Mouse (Mus musculus) kidney, postnatal 36 days (tissue): ENCODE results near the gene Kirrel3.

Experiments used
- DNase-seq, 2 experiments: peaks; one replicate each; pipeline ENCODE4 v3.0.0; 2021 to 2022; ENCODE audit warnings: mixed read lengths in 2 of 2

Gene Kirrel3

DNA sequence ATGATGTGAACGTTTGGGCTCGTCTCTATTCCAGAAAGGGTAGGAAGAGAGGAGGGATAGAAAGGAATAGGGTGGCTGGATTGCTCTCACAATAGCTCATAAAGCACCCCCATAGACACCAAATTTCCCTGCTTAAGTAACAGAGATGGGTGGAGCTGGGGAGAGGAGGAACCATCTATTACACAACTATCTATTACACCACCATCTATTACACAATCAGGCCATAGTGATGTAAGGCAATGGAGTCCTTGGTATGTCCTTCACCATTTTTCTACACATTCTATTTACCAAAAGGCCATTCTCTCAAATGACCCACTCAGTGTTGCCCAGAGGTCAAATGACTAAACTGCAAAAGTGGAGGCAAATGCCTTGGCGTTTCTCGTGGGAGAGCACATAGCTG is 119.2 kb downstream of the Kirrel3 start:
- no peak for DNase-seq

DNA sequence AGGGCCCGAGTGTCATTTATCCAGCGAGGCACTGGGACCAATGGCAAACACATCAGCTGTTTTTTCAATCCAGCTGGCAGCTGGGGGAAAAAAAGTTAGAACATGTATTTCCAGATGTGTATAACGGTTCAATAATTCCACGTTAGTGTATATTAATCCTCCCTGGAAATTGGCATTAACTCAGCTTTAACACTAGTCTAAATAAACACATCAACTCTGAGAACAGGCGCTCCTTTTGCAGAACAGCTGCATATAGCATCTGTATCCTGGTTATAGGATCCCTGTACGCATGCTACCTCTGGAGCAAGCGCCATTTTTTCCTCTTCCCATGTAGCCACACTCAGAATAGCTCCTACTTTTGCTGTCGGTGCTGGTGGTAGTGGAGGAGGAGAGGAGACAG is 119.8 kb downstream of the Kirrel3 start:
- DNase-seq, result no peak

- no peak for DNase-seq
Observed at GRCm38 (mm10) chr9:34607976-34608375, 122.3 kb downstream of the Kirrel3 start.

DNA sequence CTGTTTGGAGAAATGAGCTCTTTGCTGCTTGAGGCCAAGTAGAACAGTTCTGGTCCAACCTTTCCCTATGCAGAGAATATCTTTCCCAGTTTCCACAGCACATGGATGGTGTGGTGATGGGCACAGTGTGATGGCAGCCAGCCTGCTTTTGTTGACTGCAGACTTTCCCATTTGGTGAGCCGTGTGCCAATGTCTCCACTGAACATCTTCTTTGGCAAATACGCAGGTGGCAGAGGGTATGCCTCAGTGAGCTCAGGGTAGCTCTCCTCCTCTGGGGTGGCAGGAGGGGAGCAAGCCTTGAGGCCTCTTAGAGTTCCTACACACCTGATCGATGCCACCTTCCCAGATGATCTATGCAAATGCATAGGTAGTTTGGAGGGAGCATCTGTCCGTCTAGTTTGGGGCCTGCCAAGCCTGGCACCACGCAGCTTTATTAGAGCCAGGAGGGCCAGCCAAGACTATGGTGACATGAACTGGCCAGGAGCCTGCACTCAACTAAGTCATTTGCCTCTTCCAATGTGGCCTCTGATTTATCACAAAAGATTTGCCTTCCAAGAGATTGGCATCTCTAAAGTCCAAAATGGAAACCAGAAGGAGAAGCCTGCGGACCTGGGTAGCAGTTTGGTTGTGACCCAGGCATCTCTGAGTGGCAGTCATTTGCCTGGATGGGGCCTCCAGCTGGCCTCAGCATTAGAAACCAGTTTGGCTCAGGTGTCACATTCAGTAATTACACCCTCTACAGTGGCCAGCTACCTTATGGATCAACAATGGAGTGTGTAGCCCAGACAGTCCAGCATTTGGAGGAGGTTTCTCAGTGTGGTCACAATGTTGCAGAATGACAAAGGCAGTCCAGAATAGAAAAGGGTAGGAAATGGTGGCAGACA is 127.4 kb downstream of the Kirrel3 start:
- DNase-seq, result no peak

DNA sequence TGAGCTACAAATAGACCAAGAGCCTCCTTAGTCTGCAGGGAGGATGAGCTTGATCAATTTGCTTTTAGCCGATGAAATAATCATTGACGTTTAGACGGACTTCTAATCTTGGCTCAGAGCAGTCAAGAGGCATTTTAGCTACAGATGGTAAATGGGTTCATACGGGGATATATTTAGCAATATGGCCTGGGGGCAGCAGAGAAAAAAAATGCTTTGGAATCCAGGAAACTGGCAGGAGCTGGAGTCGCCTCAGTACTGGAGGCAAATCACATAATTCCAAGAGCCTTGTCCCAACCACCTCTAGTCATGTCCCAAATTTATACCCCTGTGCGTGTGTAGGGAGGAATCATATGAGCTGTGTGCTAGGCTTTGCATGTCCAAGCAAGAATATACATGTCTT is 132.4 kb downstream of the Kirrel3 start:
- DNase-seq, result peak; percentile 6 to 23

GRCm38 (mm10) chr9:34619913-34620312 is 134.2 kb downstream of the Kirrel3 start:
- no peak for DNase-seq

- no peak for DNase-seq
Observed at GRCm38 (mm10) chr9:34623526-34623925, 137.8 kb downstream of the Kirrel3 start.

DNA sequence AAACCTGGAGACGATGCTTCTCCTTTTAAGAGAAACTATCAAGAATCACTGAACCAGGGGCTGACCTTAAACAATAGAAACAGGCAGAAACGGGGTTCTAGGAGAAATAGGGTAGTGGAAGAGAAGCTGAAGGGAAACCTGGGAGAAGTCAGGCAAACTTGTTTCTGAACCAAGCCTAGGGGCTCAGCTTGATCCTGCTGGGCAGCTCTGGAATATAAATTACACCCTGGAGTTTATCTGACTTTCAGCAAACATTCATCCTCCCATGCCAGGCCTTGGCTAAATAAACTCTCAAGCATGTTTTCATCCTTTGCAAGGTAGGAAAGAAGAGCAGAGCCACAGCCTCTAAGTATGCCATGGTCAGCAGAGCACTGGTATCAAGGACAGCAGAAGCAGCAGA is 138.3 kb downstream of the Kirrel3 start:
- no peak for DNase-seq

- no peak for DNase-seq
Observed at GRCm38 (mm10) chr9:34628841-34629240, 143.1 kb downstream of the Kirrel3 start.

- DNase-seq, result no peak
Observed at GRCm38 (mm10) chr9:34635696-34636095, 150.0 kb downstream of the Kirrel3 start.

- no peak for DNase-seq
Observed at GRCm38 (mm10) chr9:34643917-34644316, 158.2 kb downstream of the Kirrel3 start.

DNA sequence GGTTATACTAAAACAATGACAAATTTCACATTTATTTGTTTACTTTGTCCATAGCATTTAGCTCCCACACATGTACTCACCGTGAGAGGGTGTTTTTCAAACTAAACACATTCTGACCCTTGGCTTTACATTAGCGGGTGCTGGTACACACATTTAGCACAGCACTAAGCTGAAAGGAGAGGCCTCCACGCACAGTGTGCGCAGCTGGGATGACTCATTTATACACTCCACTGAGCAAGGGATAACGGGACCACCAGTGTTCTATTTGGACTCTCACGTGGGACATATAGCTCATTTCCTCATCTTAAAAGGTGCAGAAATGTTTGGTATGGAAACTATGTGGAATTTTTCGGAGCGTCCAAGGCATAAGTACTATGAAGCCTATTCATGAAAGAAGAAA is 158.7 kb downstream of the Kirrel3 start:
- no peak for DNase-seq

DNA sequence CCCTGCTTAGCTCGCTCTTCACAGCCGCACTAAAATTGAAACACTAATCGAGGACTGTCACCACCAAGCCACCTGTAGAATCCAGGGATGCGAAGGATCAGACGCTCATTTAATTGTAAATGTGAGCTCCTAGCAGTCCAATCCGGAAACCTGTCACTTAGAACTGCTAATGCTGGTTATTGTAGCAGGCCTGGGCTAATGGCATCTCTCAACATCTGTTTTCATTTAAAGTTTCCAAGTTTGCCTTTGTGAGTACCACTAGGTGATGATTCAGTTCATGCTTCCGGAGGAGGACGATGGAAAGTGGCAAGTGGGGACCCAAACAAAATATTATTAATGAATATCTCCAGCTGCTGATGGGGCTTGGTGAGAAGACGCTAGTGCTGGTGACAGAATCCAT is 161.1 kb downstream of the Kirrel3 start:
- DNase-seq, result no peak

DNA sequence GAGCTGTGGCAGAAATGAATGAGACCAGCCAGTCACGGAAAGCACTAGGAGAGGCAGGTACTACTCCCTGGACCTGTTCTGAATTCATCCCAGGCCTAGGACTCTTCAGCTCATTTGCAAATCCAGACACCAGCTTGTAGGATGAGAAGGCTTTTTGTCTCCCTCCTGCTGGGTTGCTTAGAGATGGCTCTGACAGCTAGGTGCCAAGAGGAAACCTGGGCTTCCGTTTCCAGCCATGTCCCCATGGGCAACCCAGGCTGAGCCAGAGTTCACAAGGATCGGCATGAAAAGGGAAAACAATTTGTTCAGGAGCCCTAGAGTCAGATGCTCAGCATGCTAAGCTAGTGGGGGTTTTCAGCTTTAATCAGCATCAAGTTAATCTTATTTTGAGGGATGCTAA is 166.6 kb downstream of the Kirrel3 start:
- no peak for DNase-seq

DNA sequence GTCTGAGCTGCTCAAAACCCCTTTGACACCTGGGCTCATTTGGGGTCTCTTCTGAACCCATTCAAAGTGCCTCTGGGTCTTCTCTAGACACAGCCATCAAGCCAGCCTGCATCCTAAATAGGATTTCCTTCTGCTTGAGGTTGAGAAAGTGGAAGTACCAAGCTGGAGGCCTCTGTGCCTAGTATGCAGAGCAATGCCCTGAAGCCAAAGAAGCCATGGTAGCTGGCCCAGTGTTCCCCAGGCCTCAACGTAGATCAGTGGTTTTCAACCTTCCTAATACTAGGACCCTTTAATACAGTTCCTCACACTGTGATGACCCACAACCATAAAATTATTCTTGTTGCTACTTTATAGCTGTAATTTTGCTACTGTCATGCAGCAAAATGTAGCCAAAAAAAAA is 167.4 kb downstream of the Kirrel3 start:
- no peak for DNase-seq

DNA sequence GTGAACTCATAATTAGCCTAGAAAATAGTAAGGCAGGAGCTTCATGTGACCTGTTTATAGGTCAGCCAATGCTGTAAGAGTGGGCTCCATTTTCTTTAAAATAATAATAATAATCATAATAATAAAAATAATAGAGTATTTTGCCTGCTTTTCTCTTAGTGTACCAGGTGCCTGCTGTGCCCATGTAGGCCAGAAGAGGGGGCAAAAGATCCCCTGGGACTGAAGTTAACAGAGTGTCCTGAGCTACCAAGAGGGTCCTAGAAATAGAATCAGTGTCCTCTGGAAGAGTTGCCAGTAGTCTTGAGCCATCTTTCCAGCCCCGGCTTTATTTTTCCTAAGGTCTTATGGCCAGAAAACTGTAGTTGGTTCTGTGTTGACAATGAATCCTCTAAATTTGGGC is 174.9 kb downstream of the Kirrel3 start:
- DNase-seq, result peak in 1 of 2 experiments; percentile 10

GRCm38 (mm10) chr9:34663412-34663811 is 177.7 kb downstream of the Kirrel3 start:
- DNase-seq, result no peak

- DNase-seq, result no peak
Observed at GRCm38 (mm10) chr9:34665361-34666129, 179.9 kb downstream of the Kirrel3 start.

DNA sequence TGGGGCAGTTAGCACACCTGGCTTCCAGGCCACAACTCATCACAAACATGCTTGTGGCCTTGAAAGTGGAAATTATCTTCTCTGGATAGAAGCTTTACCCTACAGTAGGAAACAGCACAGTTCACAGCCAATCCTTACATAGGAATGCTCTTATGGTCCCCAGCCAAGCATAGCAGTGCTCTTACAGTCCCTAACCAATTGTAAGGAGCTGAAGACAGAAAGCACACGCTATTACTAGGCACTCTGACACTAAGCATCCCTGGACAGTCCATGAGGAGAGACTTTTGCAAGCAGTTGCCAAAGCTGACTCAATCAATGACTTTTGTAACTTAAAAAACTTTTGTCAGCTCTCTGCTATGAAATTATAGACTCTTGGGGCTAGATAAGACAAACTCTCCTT is 181.5 kb downstream of the Kirrel3 start:
- no peak for DNase-seq

DNA sequence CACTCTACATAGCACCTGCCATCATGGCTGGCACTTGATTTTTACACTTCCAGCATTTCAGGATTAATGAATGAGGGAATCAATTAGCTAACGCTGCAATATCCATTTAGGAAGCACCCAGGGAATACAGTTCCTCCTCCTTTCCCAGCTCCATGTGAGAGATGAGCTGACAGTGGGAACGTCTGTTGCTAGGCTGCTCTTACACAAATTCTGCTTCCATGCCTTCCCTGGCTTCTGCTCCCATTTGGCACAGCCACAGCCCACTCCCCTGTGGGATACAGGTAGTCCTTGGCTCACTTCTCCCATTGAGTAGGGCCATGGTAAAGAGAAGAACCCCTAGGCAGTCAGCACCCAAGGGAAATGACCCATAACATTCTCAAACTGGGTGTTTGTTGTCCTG is 185.2 kb downstream of the Kirrel3 start:
- no peak for DNase-seq

DNA sequence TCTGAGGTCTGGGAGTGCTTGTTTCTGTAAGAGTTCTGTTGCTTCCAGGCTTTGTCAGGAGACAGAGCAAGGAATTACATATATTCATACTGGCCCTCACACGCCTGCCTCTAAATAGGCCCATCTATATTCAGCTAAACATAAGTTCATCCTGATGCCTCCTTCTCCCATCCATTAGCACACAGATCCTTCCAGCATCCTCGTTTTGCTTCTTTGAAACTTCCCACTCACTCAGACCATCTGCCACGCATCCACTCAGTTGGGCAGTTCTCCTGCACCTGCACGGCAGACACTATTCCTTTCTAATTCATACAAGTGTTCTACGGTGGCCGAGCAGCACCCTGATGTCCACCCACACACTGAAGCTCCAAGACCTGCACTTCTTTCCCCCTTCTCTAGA is 201.1 kb downstream of the Kirrel3 start:
- no peak for DNase-seq

- no peak for DNase-seq
Observed at GRCm38 (mm10) chr9:34688358-34688757, 202.7 kb downstream of the Kirrel3 start.

DNA sequence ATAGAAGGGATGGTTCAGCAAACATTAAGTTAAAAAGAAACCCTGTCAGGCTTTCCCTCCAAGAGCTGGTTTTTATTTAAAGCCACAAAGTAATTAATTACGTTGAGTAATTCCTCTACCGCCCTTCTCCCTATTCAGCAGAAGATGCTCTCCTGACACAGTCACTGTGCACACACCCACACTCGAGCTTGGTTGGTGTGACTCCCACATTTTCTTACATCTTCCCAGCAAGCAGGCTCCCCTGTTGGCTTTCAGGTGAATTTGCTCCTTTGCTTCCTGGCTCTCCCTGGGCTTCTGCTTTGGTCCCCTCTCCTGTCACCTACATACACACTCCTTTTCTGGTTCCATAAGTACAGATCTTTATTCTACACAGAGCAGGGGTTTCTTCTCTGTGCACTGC is 203.7 kb downstream of the Kirrel3 start:
- DNase-seq, result no peak

GRCm38 (mm10) chr9:34695646-34696045 is 210.0 kb downstream of the Kirrel3 start:
- DNase-seq, result no peak
